Mouse (Mus musculus) embryo, embryonic 9.5 days (tissue): Measurements from ENCODE around the gene Cript.
A peak's percentile ranks its signal among the peaks of the same experiment; 100 is the strongest.

ENCODE experiments used
- DNase-seq: peaks from one replicate; pipeline ENCODE4 v3.0.0-alpha.2; 2017; ENCODE audit errors: extremely low spot score

Gene Cript

GRCm38 (mm10) chr17:87025269-87025949 is at the start of gene Cript, which contains the start of gene Pigf:
Gene Cript, plus strand, starts transcription at chr17:87025550.
Gene Pigf, minus strand, starts transcription at chr17:87025406.
- DNase-seq: peak; percentile 98

DNA sequence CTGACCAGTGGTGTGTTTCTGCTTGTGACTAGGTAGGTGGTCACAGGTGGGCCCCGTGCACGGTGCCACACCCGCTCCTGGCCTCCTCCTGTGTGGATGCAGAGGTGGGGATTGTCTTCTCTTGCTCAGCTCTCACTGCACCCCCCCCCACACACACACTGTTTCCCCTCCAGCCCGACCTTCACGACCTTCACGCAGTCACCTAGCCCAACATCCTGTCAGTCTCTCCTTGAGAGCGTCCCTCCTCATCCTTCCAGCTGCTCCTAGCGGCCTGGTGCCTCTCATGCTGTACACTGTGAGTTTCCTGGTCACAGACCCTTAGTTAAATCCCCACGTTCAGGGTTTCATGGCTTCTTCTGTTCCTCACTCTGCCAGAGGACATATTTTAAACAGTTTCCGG is 49.0 kb upstream of the Cript start:
- no peak for DNase-seq

DNA sequence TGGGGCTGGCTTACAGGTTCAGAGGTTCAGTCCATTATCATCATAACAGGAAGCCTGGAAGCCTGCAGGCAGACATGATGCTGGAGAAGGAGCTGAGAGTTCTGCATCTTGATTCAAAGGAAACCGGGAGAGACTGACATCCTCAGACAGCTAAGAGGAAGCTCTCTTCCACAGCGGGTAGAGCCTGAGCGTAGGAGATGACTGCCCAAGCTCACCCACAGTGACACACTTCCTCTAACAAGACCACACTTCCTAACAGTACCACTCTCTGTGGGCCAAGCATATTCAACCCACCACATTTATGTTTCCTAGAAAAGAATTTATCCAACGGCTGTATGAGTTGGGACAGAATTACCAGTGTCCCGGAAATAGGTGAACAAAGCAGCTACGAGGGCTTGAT is 46.9 kb upstream of the Cript start:
- DNase-seq: no peak

GRCm38 (mm10) chr17:86981205-86981604 is 44.1 kb upstream of the Cript start:
- no peak for DNase-seq

DNA sequence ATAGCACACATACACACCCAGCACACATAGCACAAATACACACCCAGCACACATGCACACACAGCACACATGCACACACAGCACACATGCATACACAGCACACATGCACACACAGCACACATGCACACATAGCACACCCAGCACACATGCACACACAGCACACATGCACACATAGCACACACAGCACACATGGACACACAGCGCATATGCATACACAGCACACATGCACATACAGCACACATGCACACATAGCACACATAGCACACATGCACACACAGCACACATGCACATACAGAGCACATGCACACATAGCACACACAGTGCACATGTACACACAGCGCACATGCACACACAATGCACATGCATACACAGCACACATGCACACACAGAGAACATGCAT is 43.6 kb upstream of the Cript start:
- DNase-seq: no peak

GRCm38 (mm10) chr17:86982497-86982896 is 42.9 kb upstream of the Cript start:
- no peak for DNase-seq

- DNase-seq: no peak
Measured at GRCm38 (mm10) chr17:86986449-86987138, 38.8 kb upstream of the Cript start.

GRCm38 (mm10) chr17:86988161-86988560 is 37.2 kb upstream of the Cript start:
- DNase-seq: no peak

DNA sequence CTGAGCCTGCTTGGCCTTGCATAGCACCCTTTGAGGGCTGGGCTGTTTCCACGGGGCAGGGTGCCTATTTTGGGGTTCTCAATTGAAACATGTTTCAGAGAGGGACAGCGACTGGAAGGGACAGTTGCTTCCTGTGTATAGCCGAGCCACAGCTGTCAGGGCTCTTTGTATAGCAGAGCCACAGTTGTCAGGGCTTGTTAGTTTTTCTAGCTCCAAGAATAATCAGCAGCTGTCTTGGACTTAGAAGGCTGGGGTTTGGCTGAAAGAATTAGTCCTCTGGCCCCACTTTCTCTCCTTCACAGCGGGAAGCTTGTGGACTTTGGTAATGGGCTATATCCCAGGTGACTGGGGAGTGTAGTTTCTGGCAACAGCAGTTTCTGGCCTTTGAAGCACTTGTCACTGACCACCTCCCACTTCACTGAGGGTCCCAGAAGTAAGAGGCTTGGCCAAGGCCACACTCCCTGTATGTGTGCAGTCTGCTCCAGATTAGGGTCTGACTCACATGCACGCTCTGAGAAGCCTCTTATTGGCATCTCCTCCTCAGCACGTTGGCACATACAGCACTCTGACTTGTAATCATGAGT is 36.7 kb upstream of the Cript start:
- DNase-seq: no peak

DNA sequence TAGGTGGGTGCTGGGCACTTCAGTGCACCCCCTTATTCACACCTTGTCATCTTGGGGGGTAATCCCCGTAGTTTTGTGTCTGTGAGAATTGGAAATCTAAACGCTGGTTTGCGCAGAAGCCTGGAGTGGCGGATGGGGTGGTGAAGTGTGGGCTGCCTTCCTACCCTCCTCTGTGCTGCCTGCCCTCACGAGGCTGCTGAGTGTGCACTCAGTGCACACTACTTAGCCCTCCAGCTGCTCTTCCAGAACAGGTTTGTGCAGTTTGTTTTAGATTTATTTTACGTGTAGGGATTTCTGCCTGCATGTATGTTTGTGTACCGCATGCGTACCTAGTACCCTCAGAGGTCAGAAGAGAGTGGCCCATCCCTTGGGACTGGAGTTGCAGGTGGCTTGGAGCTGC is 34.0 kb upstream of the Cript start:
- DNase-seq: no peak

DNA sequence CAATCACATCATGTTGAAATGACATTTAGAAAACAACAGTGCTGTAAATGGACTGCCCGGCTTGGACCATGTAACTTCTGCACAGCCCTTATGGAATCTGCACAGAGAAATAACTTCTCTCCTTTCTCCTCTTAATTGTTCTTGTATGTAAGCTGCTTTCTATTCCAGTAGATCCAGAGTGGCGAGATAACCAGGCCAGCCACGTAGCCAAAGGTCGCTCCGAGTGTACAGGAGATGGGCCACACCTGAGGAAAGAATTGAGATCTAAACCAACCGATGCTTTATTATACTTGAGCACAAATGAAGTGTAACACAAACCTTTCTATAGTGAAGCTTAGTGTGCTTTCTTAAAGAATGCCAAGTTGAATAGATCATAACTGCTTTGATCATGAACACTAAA is 28.0 kb upstream of the Cript start:
- no peak for DNase-seq

- no peak for DNase-seq
Measured at GRCm38 (mm10) chr17:87008950-87009349, 16.4 kb upstream of the Cript start.

DNA sequence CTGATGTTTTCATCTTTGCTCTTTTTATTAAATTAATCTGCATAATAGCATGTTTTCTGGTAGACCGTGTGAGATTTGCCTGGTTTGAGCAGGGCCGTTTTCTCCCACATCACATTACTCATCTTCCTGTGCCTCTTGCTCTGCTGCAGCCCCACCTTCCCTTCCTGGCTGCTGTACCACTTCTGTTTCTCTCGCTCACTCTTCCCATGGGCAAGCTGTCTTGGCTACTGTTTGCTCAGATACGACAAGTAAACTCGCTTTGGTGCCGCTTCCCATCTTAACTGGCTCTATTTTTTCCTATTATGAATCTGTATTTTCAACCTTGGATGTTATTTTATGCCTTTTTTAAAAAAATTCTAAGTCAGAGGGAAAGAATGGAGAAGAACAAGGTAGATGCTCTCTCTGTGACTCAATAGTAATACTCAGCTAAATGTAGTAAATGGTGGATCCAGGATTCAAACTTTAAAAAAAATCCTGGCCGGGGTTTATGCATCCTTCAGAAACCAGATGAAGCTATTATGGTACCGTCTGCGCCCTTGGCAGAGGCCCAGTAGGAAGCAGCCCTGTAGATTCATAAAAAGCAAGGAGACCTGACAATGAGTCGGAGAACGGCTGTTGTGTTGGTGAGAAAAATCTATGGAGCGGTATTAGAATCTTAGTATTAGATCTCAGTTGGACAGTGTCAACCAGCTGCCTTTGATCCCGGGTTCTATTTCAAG is 13.9 kb upstream of the Cript start:
- DNase-seq: no peak

GRCm38 (mm10) chr17:87019692-87020091 is 5.7 kb upstream of the Cript start:
- no peak for DNase-seq

- DNase-seq: no peak
Measured at GRCm38 (mm10) chr17:87024491-87025242, 683 bp upstream of the Cript start.

GRCm38 (mm10) chr17:87036141-87037073 is 11.1 kb downstream of the Cript start:
- no peak for DNase-seq

DNA sequence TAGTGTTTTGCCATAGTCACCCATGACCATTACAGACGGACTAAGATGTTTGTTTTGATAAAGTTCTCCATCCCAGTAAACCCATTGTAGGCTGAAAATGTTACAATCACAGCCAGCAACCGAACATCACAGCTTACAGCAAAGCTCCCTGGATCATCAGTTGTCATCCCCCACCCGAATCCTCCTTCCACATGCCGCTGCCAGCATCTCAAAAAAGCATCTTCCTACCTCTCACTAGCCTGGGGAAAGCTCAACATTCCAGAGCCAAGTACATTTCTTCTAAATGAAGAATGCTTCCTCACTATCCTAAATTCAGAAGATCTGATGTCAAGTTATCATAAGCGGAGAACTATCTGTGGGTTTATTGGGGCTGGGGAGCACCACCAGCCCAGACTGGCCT is 13.1 kb downstream of the Cript start:
- no peak for DNase-seq

DNA sequence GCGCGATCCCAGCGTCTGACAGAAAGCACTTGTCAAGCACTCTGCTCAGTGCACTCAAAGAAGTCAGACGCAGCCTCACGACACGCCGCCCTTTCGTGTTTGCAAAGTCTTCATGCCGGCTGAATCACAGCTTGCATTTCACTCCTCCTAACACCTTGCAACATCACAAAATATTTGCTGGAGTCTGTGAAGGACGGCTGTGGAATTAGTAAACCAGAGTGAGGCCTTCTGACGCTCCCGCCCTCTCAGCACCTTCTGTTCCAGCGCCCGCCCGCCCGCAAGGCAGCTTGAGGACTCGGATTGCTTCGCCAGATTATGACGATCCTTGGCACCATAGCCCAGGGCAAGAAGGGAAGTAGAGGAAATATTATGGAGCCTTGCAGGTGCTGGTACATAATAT is 16.4 kb downstream of the Cript start:
- no peak for DNase-seq

DNA sequence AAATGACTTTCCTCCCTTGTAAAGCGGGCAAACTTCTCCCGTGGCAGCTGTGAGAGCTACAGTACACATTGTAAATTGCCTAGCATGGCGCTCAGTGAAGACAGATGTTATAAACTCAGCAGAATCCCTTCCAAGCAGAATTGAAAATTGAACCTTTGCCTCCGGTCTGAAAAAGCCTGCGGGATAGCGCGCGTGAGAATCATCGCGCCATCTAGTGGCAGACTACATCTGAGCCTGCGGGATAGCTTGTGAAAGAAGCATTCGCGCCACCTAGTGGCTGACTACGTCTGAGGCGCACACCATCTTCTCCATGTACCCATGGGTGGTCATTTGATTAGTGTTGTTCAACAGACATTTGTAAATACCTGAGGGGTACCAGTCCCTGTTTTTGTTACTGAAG is 19.0 kb downstream of the Cript start:
- peak; percentile 83 for DNase-seq

DNA sequence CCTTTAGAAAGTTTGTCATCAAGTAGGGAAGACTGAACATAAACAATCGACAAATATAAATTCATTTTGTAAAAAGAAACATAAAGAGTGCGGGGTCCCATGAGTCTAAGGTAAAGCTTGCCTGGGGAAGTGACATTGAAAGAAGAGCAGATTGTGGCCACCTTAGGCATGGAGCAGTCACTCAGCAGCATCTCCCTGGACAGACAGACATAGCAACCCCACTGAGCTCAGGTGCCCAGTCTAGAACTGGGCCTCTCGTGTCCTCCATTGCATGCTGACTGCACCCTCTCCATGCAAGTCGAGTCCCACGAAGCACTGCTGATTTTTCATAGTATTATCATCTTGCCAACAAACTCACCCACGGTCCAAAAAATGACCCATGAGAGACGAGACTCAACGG is 19.4 kb downstream of the Cript start:
- no peak for DNase-seq

DNA sequence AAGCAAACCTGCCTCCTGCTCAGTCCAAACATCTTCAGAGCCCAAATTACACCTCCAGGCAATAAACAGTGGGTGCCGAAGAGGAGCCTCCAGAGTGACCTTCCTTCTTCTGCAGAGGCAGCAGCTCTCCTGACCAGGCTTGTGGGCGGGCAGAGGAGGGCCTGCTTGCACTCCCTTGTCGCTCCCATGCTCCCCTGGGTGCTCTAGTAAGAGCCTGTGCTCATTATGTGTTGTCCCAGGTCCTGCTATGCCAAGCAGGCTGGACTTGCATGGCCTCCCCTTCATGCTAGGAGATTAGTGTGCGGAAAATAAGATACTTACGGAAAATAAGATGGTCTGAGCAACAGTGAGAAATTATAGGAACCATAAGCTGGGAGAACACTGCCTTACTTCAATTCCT is 24.3 kb downstream of the Cript start:
- DNase-seq: no peak
